Mouse (Mus musculus) T-cell, adult 2 months (primary cell): Measurements from ENCODE around the gene Ift57.

Experiments used
- DNase-seq: peaks from one replicate; pipeline ENCODE4 v3.0.0; 2022; ENCODE audit warnings: low spot score

Gene Ift57

DNA sequence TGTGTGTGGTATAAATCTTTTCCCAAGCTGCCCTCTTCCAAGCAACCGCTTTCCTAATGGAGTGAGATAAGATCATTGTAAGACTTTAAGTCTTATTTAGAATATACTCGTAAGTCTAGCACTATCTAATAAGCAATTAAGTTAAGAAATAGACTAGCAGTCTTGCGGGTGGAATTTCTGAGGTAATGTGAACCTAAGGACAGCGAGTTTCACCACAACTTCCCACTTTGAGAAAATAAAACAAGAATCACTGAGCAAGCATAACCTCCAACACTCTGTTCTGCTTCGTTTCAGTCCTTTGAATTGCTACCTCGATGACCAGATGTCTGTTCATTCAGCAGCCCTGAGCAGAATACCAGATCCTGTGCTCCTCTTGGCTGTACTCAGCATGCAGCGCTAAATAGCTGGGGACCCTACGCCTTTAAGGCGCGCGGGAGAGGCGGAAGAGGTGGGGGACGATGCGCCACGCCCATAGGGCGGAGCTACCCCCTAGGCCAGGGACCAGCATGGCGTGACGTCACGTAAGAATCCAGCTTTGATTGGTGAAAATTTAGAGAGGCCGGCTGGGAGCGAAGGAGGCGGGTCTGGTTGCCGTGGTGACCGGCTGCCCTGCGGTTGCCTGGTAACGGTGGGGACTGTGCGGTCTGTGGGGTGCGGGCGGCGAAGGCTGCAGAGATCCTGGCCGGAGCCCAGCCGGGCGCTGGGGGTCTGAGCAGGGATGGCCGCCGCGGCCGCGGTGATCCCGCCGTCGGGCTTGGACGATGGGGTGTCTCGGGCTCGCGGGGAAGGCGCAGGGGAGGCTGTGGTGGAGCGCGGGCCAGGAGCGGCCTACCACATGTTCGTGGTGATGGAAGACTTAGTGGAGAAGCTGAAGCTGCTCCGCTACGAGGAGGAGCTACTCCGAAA lies at the start of gene Ift57:
Gene Ift57 (plus strand): TSS at position 614 of the 906 bp plus-strand sequence.
- DNase-seq = peak; percentile 97

DNA sequence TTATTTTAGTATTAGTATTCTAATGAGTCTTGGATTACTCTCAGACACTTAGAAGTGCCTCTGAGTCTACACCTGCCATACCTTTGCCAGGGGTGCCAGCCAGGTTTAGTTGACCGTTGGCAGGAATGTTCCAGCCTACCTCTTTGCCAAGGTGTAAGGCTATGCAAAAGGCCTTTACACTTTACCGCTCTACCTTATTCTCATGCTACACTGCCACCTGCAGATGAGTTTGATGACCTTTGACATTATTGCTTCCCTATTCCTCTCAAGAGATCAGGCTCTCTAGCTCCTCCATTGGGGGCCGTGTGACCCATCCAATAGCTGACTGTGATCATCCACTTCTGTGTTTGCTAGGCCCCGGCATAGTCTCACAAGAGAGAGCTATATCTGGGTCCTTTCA lies 41.9 kb upstream of the Ift57 start:
- DNase-seq = no peak

DNA sequence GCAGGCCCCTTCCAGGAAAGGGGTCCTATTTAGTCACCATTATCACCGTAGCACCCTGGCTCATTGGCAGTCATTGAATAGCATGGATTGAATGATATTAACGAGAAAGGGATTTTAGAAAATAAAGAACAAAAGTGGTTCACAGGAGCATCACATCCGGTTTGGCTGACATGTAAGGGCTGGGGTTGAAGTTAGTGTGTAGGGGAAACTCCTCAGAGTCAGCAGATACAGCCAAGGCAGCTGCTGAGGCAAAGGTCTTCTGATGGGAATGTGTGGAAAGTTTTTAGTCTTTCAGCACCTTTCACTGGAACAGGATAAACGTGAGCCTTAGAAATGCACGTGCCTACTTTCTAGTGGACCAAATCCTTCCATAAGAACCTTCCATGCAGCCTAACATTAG lies 41.0 kb upstream of the Ift57 start:
- peak; percentile 13 for DNase-seq

DNA sequence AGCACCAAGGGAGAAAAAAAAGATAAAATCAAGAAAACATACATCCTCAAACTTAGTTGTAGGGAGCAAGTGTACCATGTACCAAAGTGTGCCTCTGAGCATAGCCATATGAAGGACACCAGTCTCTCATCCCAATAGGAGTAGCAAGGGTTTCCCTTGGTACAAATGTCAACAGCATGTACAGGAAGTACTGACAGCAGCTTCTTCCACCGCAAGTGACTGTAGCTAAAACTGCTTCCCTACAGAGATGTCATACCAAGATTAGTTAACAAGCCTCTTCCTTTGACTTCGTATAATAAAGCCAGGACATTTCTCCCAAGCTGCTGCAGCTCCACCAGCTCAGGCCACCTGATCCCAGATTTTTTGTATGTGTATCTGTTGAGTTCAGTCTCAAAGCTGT lies 39.9 kb upstream of the Ift57 start:
- DNase-seq = no peak

DNA sequence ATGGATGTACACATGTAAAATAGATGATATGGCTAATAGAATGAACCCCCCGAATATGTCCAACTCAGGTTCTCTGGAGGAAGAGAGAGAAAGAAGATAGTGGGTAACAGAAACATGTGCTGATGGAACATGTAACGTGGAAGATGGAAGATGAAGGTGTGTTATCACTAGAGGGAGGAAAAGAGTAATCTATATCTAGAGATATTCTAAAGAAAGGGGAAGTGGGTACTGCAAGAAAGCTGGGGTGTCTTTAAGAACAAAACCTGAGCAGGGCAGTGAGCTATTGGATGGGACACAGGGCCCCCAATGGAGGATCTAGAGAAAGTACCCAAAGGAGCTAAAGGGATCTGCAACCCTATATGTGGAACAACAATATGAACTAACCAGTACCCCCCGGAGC lies 38.9 kb upstream of the Ift57 start:
- DNase-seq = no peak

DNA sequence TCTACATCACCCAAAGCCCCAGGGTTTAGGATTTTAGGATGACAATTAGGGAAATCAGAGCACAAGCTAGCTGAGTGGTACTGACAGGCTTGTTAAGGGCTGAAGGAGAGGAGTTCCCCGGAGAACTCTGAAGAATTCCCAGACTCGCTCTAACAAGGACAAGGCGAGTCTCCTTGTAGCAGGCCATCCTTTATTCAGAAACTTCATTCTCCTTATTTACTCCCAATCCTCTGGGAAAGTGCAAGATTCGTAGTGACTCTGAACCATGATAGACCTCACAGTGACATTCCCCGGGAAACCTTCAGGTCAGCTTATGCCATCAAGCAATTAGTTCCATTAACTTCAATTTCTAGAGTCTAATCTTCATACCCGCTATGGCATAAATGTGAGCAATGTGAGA lies 36.8 kb upstream of the Ift57 start:
- DNase-seq = no peak

DNA sequence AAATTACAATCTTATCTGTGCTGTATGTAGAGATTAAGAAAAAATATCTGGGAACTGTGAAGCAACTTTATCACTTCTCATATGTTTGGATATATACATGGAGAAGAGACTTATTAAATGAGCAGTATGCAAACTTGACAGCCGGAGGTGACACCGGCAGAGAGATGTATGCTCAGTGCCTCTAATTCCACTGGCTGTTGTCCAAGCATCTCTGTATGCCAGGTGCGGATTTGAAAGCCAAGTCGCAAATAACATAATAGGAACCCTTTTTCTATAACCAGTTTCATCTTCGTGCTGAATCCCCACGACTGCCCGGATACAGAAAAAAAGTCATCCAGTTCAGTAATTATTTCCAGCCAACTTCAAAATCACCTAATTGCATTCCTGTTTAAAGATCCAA lies 34.4 kb upstream of the Ift57 start:
- no peak for DNase-seq

DNA sequence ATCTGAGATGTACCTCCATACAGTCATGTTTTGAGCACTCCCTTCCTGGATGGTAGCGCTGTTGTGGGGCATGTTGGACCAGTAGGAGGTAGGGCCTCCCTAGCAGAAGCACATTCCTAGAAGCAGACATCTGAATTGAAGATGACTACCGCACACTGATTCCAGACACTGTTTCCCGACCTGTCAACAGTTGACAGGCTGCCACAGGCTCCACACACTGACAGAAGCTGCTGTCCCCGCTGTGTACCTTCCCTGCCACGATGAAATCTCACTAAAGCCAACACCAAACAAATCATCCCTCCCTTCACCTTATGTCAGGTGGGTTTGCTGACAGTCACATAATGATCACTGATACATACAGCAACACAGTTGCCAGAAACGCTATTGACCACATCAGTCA lies 19.4 kb upstream of the Ift57 start:
- no peak for DNase-seq

DNA sequence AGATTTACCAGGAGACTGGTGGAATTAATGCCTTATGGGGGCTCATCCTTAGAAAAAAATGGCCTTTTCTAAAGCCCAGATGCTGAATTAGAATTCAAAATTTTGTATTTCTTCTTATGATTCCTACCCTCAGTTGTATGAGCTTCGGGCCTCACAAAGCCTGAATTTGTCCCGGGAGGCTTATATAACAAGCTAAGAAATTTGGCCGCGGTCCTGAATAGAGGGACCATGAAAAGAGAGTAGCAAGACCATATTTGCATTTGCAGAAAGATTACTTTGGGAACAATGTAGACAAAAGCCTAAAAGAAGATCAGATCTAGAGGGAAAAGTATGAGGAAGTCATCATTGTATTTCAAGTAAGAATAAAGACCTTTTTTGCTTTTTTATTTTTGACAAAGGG lies 14.1 kb upstream of the Ift57 start:
- DNase-seq = no peak

DNA sequence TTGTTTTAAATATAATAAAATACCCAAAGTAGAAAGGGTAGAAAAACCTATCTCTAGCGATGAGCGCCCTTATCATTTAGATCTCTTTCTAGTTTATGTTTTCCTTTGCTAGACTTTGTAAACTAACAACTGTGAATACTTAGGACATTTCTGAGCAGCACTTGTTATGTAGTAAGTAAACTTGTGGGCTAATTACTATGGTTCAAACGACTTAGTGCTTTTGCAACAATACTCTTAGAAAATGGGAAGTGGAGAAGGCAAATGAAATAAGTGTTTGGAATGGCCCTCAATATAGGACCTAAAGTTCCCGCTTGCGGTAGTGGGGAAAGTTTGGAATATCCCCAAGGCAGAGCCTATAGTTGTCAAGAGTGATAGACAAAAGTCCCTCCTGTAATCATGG lies 788 bp downstream of the Ift57 start:
- no peak for DNase-seq

DNA sequence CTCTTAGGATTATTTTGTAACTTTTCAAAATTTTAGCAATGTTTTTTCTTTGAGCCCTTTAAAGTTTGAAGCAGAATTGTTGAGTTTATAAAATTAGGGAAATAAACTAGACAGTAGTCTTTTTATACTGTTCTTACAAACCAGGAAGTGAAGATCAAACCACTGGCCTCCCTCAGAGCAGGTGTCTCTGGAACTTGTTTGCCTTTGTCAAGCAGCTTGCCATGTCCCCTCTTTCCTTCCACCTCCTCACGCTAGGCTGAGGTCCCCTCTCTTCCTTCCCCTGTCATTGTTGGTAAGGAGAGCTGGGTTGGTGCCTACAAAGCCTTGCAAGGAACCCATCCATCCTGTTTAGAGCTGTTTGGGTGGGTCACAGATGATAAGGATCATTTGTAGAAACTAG lies 9.0 kb downstream of the Ift57 start:
- peak; percentile 4 for DNase-seq

DNA sequence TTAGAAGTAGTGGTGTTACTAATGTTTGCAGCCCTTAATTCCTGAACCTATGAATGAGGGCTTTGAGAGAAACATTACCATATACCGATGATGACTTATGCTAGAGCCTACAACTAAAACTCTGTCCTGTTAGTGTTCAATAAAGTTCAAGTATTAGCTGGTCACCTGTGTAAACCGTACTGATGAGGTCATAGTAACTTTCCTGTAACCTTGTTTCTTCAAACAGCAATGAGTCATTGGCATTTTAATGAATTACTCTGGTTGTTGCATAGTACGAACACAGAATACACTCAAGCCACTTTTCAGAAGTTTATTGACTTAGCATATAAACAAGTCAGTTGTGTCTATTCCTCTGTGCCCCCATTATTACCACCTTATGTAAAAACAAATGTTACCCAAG lies 11.2 kb downstream of the Ift57 start:
- DNase-seq = no peak

DNA sequence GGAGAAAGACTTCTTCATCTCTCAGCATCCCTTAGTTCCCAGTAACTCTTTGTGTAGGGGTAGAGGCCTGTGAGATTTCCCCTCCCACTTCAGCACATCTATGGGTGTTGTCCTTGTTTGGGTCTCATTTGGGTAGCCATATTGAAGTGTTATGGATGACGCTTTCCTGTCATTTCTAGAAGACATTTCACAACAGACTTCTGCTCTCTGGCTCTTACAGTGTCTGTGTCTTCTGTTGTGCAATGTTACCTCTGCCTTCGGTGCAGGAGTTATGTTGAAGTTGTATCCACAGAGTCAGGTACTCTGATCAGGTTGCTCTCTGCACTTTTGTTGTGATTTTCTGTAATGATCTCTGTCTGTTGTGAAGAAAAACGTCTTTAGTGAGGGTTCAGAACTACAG lies 14.3 kb downstream of the Ift57 start:
- no peak for DNase-seq

DNA sequence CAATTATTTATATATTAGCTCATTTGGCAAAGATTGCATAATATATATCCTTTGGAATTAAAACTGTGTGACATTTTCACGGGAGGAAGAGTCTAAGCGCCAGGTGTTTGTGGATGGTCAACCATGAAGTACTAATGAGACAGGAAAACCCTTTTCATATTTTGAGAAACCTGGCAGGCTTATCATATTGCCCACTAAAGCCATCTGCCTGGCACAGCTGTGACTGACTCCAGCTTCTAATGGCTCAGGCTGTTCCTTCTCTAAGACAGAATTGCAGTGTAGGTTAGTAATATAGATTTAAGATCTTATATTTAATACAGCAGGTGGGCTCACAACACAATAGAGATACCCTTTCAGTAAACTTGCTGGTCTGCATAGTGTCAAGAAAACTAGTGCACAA lies 21.6 kb downstream of the Ift57 start:
- DNase-seq = no peak

DNA sequence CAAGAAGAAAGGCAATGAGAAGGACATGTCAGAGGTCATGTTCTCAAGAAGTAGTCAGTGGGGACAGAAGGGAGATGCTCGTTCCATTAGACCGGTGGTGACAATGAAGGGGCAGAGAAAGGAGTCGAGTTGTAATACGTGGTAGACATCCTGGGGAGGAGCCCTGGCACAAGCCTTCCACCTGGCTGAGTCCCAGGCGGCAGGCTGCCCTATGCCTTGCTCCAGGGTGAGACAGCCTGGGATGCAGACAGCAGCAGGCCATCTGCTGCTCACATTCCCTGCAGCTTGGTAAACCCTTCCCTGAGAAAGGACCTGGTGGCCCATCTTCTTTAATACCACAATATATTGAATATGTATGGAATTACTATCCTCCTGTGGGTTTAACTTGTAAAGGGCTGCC lies 22.6 kb downstream of the Ift57 start:
- DNase-seq = no peak

DNA sequence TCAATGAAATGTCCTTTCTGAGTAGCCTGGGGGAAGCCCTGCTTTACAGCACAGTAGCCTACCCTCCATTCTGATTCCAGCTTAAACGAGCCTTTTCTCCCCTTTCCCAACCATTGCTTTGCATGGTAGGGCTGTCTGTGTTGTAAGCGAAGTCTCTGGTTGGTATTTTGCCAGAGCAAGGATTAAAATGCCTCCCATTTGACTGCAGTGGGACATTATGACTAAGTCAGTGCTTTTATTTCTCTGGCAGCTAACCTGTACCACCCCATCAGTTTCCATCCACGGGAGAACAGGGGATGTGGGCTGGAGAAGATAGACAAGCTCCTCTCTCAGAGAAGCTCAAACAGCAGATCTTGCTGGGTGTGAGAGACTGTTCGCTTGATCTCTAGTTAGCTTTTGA lies 24.2 kb downstream of the Ift57 start:
- no peak for DNase-seq

DNA sequence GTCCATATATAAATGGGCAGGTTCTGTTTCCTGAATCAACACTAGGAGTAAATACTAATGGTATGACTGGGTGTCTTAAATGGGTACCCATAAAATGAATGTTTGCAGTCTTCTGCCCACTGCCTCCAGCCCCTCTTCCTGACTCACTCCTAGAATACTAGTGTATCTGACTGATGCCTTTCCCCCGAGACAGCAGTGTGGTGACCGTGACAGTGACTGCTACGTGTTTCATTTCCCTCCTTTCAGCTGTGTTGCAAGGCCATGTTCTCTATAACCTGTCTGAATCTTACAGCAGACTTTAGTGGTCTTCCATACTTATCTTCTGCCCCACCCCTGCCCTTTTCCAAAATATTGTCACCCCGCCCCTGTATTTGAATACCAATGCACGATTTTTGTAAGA lies 25.2 kb downstream of the Ift57 start:
- no peak for DNase-seq

DNA sequence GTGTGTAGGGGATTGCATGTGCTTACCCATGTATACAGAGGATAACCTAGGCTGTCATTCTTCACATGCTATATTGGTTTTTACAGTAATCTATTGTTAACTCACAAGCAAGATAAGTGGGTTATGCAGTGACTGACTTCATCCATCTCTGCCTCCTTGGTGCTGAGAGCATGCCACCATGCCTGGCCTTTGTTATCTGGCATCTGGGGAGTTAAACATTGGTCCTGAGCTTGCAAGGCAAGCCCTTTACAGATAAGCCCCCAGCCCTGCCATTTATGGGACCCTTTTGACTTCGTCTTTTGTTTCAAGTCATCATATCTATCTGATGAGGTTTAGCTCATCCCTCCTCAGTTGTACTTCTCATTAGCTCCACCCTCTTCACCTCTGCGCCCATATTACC lies 25.9 kb downstream of the Ift57 start:
- DNase-seq = no peak

DNA sequence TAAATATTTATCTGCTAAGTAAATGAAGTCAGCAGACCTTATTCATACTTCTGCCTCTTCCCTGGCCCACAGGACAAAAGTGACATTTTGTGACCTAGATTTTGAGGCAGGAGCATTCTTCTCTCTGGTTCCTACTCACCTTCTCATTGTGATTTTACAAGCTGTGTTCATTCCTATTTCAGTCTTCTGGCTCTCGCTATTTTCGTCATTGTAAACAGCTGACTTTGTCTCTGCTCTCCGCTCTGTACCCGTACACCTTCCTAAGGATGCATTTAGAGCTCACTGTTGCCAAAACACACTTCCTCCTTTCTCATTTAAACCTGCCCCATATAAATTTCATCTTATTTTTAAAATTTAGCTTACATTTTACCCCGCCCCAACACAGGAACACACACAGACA lies 26.4 kb downstream of the Ift57 start:
- DNase-seq = no peak

DNA sequence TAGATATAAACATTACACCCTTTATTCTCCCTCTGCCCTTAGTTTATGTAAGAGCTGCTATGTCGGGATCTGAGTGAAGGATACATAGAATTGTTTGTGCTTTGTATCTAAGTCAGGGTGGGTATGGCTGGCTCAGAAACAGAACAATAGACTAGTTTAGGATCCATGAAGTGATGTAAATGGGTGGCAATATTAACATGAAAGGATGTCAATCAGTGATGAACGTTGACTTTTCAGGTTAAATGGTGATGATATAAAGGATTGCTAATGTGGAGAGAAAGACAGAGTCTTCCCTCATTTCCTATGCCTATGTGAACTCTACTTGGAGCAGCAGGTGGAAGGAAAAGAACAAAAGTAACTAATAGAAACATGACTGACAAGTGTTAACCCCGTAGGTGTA lies 27.2 kb downstream of the Ift57 start:
- no peak for DNase-seq

DNA sequence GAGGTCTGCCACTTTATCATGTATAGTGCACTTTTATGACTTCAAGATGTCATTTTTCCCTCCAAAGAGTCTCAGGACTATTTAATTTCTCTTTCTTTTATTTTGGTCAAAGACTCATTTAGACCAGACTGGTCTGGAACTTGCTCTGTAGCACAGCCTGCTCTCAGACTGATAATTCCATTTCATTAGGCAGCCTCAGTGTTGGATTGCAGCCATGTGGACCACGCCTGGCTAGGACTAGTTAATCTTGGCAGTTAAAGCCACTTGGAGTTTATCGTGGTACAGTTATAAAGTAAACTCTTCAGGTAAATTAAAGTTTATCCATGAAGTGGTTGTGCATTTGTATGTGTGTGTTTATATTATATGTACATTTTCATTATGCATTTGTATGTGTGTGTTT lies 27.7 kb downstream of the Ift57 start:
- no peak for DNase-seq

DNA sequence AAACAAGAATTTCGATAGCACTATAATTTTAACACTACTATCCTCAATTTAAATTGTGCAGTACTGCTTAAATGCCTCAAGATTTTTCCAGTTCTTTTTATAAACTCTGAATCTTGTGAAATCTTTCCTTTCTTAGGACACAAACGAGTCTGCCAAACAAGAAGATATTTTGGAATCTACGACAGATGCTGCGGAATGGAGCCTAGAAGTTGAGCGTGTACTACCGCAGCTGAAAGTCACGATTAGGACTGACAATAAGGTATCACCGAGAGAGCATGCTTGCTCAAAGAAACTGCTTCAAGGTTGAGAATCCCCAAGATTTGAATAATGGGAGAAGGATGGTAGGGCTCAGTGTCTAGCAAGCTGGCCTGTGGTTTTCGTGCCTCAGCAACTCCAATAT lies 37.5 kb downstream of the Ift57 start:
- DNase-seq = no peak

DNA sequence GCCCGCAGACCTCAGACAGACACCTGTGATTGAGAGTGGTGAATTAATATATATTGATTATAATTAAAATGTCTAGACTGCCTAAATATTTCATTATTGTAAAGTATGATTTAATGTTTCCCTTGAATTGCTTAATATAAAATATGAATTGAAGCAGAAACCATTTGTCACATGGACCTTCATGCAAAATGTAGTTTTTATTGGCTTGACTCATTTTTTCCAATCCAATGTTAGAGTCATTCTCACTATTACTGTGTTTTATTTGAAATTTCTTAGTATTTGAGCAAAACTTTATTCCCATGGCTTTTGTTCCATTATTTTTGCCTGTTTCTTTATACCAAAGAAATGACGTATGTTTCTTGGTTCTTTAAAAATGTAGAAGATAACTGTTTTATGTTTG lies 48.3 kb downstream of the Ift57 start:
- no peak for DNase-seq

DNA sequence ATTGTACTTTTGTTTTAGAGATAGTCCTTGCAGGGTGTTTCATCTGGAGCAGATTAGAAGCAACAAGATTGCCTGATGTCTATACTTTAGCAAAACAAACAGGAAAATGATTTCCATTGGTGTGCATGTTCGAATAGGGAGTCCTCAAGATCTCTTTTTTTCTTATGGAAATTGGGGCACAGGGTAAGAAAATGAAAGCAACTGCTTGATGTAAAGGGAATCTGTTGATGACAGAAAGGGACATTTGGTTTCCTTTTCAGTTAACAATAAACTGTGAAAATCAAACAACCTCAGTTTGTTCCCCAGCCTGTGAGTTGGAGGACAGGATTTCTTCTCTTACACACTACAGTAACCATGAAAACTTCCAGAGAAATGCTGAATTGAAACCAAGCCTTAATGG lies 53.9 kb downstream of the Ift57 start:
- DNase-seq = no peak
